Mouse (Mus musculus) C2C12 (cell line): ENCODE data around the gene Ank2. TPM values are rescaled to one million over a fixed set of nuclear protein-coding genes. Genes with fewer than 3 reads are reported as not detected.

Source experiments
- H3K27me3 ChIP-seq: one replicate; pipeline ENCODE4 v1.6.1; 2011; ENCODE audit not compliant: control insufficient read depth, insufficient read depth, insufficient read length
- H3K36me3 ChIP-seq: one replicate; pipeline ENCODE4 v1.6.1; 2011; ENCODE audit not compliant: control insufficient read depth, insufficient read depth
- H3K4me3 ChIP-seq: one replicate; pipeline ENCODE4 v1.5.1; 2011; ENCODE audit warnings: mild to moderate bottlenecking, control low read depth; ENCODE audit not compliant: poor library complexity, insufficient read depth, severe bottlenecking
- H3K79me2 ChIP-seq: one replicate; pipeline ENCODE4 v1.6.1; 2011; ENCODE audit not compliant: control insufficient read depth, insufficient read depth
- H3K79me3 ChIP-seq: one replicate; pipeline ENCODE4 v1.6.1; 2011; ENCODE audit warnings: low read depth, control low read depth
- H3ac ChIP-seq: one replicate; pipeline ENCODE3; 2011; ENCODE audit warnings: low read depth; ENCODE audit not compliant: control insufficient read depth, insufficient read length
- CEBPB ChIP-seq: IDR thresholded peaks from one replicate; pipeline ENCODE4 v1.6.1; 2011; ENCODE audit warnings: low read depth, mild to moderate bottlenecking, control low read depth, moderate library complexity
- CTCF ChIP-seq: IDR thresholded peaks from one replicate; pipeline ENCODE4 v1.5.1; 2011; ENCODE audit not compliant: control insufficient read depth, insufficient read depth, insufficient read length
- FOSL1 ChIP-seq: IDR thresholded peaks from one replicate; pipeline ENCODE4 v1.8.0; 2011; ENCODE audit warnings: mild to moderate bottlenecking, low read length; ENCODE audit not compliant: poor library complexity, insufficient read depth, severe bottlenecking
- MAX ChIP-seq: IDR thresholded peaks from one replicate; pipeline ENCODE4 v1.6.1; 2011; ENCODE audit warnings: mild to moderate bottlenecking, control low read depth
- MYOD1 ChIP-seq: IDR thresholded peaks from one replicate; pipeline ENCODE4 v1.6.1; 2011; ENCODE audit warnings: low read depth; ENCODE audit not compliant: control insufficient read depth, insufficient read length
- MYOG ChIP-seq: IDR thresholded peaks from one replicate; pipeline ENCODE4 v1.6.1; 2011; ENCODE audit not compliant: control insufficient read depth, insufficient read length; ENCODE audit errors: extremely low read depth
- USF1 ChIP-seq: IDR thresholded peaks from one replicate; pipeline ENCODE4 v1.6.1; 2011; ENCODE audit warnings: low read depth, mild to moderate bottlenecking, control low read depth, moderate library complexity
- polyA plus RNA-seq: library from polyadenylated mRNA; unstranded; fragments of >200 nt; fragmentation: generic; extraction: Trizol; gene quantifications from one replicate; pipeline ENCODE4 v1.2.1, GENCODE M21; 2012; ENCODE audit warnings: missing spikeins

Ank2 gene
- polyA plus RNA-seq, 1 experiment, result 3.5 TPM

DNA sequence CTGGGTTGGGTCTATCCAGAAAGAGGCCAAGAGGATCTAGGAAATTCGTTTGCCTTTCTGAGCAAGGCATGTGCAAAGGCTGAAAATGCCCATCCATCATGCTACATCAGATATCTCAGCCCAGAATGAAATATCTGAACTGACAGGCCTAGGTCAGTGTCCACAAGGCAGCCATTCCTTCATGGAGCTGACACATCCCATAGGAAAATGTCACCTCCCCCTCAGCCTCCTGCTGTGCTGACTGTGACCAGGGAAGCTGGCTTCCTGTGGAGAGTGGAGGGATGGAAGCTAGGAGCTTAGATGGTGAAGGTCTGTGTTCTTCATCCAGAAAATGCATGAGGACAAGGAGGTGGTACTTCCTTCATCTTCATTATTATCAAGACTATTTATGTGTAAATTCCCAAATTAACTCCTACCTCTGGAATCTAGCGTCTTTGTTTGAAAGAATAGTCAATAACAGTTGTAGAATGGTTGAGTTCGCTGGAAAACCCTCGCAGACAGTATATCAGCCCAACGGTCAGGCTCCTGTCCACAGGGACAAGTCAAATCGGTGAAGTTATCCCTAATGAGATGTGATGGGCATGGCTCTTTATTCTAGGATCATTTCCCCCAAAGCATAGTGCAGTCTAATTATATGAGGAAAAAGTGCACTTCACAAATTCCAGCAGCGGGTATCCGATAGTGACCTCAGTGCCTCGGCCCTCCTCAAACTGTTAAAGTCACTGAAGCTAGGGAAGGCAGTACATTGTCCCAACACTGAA, 148.4 kb downstream of the Ank2 start:
- TF ChIP-seq USF1, result no peak
- Histone ChIP-seq H3K4me3 (no peak overlapping the region), H3ac (no peak overlapping the region), H3K36me3 (no peaks in the 10 kb centered on the region), H3K27me3 (no peaks in the 10 kb centered on the region), H3K79me2 (no peaks in the 10 kb centered on the region), H3K79me3 (no peaks in the 10 kb centered on the region)

DNA sequence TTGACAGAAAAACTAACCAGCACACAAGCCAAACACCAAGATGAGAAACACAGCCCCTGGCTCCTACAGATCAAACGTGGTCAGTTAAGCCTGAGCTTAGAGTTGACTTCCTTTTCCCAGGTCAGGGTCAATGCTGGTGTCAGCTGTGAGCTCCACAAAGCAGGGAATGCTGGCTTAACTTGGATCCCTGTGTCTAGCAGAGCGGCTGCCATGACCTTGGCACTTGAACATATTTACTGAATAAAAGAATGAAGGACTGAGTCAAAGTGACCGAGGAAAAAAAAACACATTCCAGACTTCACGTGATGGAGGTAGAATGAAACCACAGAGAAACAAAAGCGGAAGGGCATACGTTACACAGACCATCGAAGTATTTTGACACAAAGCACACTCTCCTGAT, 150.2 kb downstream of the Ank2 start:
- H3K36me3 ChIP-seq, result no peaks in the 10 kb centered on the region
- H3K27me3 ChIP-seq, result no peaks in the 10 kb centered on the region
- TF ChIP-seq MYOD1 (no peak), FOSL1 (no peak), CEBPB (no peak), USF1 (no peak), CTCF (no peak), MAX (no peak), MYOG (no peak)
- H3K79me2 ChIP-seq, result no peaks in the 10 kb centered on the region
- H3K79me3 ChIP-seq, result no peaks in the 10 kb centered on the region
- H3K4me3 ChIP-seq, result no peak overlapping the region
- no peak overlapping the region for H3ac ChIP-seq

DNA sequence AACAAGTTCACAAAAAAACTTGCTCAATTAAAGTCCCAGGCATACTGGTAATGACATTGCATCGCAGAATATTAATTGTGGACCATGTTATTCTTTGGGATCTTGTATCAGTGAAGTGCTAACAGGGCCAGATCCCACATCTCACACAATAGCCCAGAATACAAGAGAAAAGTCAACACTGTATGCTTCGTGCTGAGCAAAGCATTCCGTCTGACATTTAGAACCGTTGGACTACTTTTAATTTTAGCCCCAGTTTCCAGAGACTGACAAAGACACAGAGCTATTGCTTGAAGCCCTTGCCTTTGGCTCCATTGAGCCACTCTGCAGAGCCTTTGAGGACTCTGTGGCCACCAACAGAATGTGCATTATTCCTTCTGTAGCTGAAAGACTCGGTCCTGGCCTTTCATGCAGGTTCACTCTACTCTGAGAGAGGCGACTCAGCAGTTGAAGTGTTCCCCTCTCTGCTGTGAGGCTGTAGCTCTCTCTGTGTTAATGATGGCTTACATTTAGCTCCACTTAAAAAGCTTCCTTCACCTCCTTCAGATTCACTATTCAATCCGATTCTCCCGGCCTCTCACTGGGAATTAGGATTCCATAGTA, 153.2 kb downstream of the Ank2 start:
- no peaks in the 10 kb centered on the region for H3K79me3 ChIP-seq

DNA sequence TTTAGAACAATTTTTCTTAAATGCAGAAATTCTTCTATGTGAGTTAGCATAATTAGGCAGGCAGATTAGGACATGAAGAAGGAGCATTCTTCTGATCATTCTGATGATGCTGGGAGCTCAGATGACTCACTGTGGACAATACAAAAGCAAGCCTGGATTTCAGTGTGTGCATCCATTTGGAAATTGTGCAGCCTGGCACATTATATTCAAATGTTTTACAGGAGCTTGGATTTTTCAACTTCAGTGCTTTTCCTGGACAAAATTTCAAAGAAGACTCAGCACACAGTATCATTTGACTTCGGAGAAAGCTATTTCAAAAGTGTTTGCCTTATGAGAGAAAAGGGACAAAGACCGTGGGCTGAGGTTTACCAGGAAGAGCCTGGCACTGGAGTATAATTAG, 157.8 kb downstream of the Ank2 start:
- no peaks in the 10 kb centered on the region for H3K79me3 ChIP-seq
- no peak overlapping the region for H3K4me3 ChIP-seq
- H3ac ChIP-seq, result no peak overlapping the region
- H3K27me3 ChIP-seq, result no peaks in the 10 kb centered on the region
- H3K79me2 ChIP-seq, result no peaks in the 10 kb centered on the region
- H3K36me3 ChIP-seq, result no peaks in the 10 kb centered on the region
- no peak for TF ChIP-seq USF1
- TF ChIP-seq MAX, result no peak

More for the DNA sequence above, 153.2 kb downstream of the Ank2 start:
- no peaks in the 10 kb centered on the region for H3K79me2 ChIP-seq
- TF ChIP-seq MYOD1 (no peak), FOSL1 (no peak)
- H3K27me3 ChIP-seq, result no peaks in the 10 kb centered on the region
- no peaks in the 10 kb centered on the region for H3K36me3 ChIP-seq
- H3K4me3 ChIP-seq, result no peak overlapping the region
- no peak overlapping the region for H3ac ChIP-seq

DNA sequence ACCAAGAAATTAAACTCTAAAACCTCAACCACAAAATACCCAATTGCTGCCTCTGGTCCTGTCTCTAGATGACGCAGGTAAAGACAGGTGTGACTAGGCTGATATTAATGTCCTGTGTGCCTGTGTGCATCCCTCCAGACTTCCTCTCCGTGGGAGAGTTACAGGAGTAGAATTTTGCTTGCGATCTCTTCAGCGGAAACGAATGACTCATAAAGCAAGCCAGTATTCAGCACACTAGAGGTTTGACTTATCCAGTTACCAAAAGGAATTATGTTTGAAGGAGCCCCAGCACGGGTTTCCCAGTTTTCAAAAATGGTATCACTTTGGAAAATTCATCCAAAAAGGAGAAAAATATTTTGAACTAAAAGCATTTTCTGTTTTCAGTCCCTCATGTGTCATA, 164.3 kb downstream of the Ank2 start:
- H3K27me3 ChIP-seq, result no peaks in the 10 kb centered on the region
- H3K79me2 ChIP-seq, result no peaks in the 10 kb centered on the region
- no peak overlapping the region for H3ac ChIP-seq
- H3K4me3 ChIP-seq, result no peak overlapping the region
- no peaks in the 10 kb centered on the region for H3K36me3 ChIP-seq
- H3K79me3 ChIP-seq, result no peaks in the 10 kb centered on the region
- no peak for TF ChIP-seq CEBPB
- no peak for TF ChIP-seq MYOG
- TF ChIP-seq CTCF, result no peak
- TF ChIP-seq MAX, result no peak
- no peak for TF ChIP-seq FOSL1

DNA sequence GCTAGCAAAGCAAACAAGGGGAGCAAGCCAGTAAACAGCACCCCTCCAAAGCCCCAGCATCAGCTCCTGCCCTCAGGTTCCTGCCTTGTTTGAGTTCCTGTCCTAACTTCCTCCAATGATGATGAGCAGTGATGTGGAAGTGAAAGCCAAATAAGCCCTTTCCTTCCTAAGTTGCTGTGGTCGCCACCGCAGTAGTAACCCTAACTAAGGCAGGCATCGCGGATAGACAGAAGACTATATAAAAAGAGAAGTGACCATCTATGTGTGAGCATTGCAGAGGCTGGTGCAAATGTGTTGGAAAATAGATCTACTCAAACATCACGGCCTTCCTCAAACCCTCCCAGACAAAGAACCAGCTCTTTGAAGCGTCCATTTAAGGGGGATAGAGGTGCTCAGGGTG, 167.6 kb downstream of the Ank2 start:
- no peaks in the 10 kb centered on the region for H3K27me3 ChIP-seq
- no peaks in the 10 kb centered on the region for H3K79me3 ChIP-seq
- no peak overlapping the region for H3K4me3 ChIP-seq
- no peaks in the 10 kb centered on the region for H3K36me3 ChIP-seq
- no peak overlapping the region for H3ac ChIP-seq
- TF ChIP-seq MYOG (no peak), FOSL1 (no peak), CTCF (no peak)
- H3K79me2 ChIP-seq, result no peaks in the 10 kb centered on the region
